Mouse (Mus musculus) gastrocnemius, postnatal 10 days (tissue): ENCODE data around the gene Phc3. TPM values are rescaled to one million over a fixed set of nuclear protein-coding genes. Genes with fewer than 3 reads are reported as not detected.

ENCODE experiments used
- DNase-seq: peaks from one replicate; pipeline ENCODE4 v3.0.0; 2021; ENCODE audit warnings: mixed read lengths
- long read RNA-seq, 2 experiments: library from polyadenylated mRNA; stranded (forward); transcript quantifications; one replicate each; pipeline ENCODE4 v2.0.0; 2021
- total RNA-seq, 2 experiments: library from RNA; stranded (reverse); gene quantifications; 2 replicates each; pipeline ENCODE4 v1.2.3; 2021

Gene Phc3
- 10 to 100 TPM; 13.6 to 19.2 TPM for total RNA-seq
- long read RNA-seq, experiment 1, partial matches to known transcripts = 0 of 4 reads
- long read RNA-seq, experiment 1, other reads (novel, unspliced or antisense) = 4 of 4 reads
- long read RNA-seq, experiment 2 = 0 reads

- DNase-seq = peak; percentile 91
Observed at GRCm38 (mm10) chr3:30969104-30969581, at the start of gene Phc3. Phc3 (minus strand) TSS chr3:30969415.

GRCm38 (mm10) chr3:31017652-31018051 lies 48.4 kb upstream of the Phc3 start:
- DNase-seq = no peak

- no peak for DNase-seq
Observed at GRCm38 (mm10) chr3:31016594-31017196, 47.5 kb upstream of the Phc3 start.

DNA sequence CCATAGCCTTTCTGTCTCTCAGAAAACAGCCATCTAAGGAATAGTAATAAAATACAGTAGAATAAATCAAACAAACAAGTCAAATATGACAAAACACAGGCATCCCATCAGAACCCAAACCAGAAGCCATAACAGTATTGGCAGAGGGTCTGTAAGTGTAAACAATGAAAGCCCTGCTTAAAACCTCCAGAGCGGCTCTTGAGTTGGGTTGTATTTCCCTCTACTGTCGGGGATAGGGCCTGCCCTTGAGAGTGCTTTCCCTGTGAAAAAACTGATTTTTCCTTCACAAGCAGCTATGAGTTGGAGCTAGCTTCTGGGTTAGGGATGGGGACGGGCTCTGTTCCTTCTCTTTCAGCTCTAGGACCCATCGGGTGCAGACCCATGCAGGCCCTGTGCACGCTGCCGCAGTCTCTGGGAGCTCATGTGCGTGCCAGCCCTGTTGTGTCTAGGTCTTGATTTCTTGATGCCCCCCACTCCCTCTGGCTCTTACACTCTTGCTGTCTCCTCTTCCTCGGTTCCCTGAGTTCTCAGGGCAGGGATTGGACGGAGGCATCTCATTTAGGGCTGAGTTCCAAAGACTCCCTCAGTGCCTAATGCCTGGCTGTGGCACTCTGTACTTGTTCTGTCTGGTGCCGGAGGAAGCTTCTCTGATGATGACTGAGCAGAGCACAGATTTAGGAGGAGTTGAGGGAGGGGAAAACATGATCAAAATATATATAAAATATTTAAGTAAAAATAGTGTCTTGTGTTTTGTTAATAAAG lies 46.6 kb upstream of the Phc3 start:
- DNase-seq = no peak

DNA sequence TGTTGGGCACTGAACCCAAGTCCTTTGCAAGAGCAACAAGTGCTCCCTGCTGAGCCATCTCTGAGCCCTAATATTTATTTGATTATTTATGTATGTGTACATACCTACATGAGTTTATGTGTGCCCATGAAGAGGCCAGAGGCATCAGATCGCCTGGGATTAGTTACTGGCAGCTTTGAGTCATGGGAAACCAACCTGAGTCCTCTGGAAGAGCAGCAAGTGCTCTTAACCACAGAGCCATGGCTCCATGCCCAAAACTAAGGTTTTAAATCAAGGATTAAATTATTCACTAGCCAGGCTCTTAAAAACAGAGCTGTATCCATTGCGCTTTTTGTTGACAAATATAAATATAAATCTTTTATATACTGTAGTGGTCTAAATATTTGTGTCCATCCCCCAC lies 45.2 kb upstream of the Phc3 start:
- no peak for DNase-seq

- DNase-seq = no peak
Observed at GRCm38 (mm10) chr3:31004320-31005209, 35.4 kb upstream of the Phc3 start.

- DNase-seq = no peak
Observed at GRCm38 (mm10) chr3:31001048-31001676, 31.9 kb upstream of the Phc3 start.

DNA sequence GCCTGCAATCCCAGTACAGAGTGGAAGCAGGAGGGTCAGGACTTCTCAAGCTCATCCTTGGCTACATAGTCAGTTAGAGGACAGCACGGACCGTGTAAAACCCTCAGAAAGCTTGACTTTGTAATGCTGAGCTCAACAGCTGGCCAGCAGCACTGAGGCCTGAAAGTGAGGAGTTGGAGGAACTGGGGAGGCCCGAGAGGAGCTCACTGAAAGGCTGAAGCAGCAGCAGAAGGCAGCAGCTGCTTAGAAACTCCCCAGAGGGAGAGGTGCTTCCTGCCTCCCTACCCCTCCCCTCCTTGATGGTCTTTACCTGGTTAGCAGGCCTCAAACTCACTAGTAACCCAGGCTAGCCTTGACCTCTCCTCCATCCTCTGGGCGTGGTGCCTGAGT lies 30.8 kb upstream of the Phc3 start:
- DNase-seq = no peak

GRCm38 (mm10) chr3:30999401-31000017 lies 30.3 kb upstream of the Phc3 start:
- DNase-seq = no peak

GRCm38 (mm10) chr3:30996688-30997014 lies 27.4 kb upstream of the Phc3 start:
- no peak for DNase-seq

DNA sequence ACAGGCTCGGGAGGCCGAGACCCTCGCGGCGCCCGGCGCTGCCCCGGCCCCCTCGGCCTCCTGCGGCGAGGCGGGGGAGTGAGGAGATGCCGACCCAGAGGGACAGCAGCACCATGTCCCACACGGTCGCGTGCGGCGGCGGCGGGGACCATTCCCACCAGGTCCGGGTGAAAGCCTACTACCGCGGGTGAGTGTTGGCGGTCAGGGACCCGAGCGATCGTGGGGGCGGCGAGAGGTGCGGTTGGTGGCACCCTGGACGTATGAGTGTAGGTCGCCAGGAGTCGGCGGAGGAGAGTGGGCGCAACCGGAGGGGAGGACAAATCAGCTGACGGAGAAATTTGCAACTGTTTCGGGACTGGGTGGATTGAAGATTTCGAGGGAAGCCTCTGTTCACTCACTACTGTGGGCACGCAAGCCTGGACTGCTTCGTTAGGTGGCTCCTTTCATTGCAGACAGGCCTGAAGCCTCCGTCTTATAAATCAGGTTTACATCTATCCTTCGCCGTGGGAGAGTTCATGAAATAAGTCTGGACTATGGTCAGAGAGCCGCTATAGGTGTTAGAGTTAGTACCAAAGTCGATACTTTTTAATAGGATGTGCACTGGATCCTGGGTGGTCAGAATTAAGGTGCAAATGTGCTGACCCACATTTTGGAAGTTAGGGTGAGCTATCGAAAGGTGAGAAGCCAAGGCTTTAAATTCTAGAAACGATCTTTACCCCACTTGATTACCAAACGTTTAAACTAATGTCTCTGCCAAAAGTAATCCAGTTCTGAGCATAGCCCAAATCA lies 26.9 kb upstream of the Phc3 start:
- no peak for DNase-seq

- DNase-seq = peak; percentile 93
Observed at GRCm38 (mm10) chr3:30995283-30995898, 26.2 kb upstream of the Phc3 start, which contains the start of gene Prkci. Prkci (plus strand) TSS chr3:30995747.

GRCm38 (mm10) chr3:30994859-30995258 lies 25.6 kb upstream of the Phc3 start:
- no peak for DNase-seq

- DNase-seq = no peak
Observed at GRCm38 (mm10) chr3:30993066-30993573, 23.9 kb upstream of the Phc3 start.

DNA sequence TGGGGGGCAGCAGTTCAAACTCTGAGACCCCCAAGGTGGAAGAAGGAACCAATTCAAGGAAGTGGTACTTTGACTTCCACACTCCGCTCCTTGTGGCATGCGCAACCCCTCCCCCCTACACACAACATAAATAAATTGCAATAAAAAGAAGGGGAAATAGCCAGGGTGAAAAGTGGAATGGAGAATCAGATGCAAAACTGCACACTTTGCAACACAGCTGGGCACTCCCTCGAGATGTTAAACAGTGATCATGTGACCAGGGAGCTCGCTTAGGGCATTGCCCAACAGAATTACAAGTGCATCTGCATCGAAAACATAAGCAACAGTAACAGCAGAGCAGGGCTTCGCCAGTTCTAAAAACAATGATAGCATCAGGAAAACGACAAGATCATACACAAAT lies 22.9 kb upstream of the Phc3 start:
- DNase-seq = no peak

GRCm38 (mm10) chr3:30987396-30988318 lies 18.4 kb upstream of the Phc3 start:
- no peak for DNase-seq

DNA sequence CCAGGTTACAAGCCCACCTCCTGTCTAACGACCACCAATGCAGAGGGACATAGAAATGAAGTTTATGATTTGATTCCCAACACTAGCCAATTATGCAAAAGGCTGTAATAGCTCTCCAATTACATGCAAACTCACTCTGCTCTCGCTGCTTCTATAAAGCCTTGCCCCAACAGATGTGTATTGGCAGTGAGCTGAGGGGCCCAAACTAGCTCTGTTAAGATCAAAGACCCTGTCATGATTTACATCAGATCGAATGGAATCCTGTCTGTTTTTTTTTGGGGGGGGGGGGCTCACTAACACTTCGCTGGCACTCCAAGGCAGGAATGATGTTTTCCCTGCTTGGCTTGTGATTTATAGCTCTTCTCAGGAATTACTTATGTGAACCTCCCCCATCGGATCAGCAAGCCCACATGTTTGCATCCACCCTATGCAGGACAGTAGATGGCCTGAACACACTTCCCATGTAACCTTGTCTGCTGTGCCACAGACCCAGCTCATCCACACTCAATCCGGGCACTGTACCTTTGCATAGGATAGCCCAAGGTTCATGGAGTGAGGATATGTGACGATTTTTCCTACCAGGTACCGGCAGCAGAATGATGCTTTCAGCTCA lies 13.8 kb upstream of the Phc3 start:
- DNase-seq = no peak

GRCm38 (mm10) chr3:30981616-30982380 lies 12.6 kb upstream of the Phc3 start:
- DNase-seq = no peak
